Mouse (Mus musculus): ENCODE measurements around the gene Tnn. TPM values are rescaled to one million over a fixed set of nuclear protein-coding genes. Genes with fewer than 3 reads are reported as not detected.

Tnn gene
- polyA plus RNA-seq, 1 experiment from 2014 or later: 1.3 TPM

DNA sequence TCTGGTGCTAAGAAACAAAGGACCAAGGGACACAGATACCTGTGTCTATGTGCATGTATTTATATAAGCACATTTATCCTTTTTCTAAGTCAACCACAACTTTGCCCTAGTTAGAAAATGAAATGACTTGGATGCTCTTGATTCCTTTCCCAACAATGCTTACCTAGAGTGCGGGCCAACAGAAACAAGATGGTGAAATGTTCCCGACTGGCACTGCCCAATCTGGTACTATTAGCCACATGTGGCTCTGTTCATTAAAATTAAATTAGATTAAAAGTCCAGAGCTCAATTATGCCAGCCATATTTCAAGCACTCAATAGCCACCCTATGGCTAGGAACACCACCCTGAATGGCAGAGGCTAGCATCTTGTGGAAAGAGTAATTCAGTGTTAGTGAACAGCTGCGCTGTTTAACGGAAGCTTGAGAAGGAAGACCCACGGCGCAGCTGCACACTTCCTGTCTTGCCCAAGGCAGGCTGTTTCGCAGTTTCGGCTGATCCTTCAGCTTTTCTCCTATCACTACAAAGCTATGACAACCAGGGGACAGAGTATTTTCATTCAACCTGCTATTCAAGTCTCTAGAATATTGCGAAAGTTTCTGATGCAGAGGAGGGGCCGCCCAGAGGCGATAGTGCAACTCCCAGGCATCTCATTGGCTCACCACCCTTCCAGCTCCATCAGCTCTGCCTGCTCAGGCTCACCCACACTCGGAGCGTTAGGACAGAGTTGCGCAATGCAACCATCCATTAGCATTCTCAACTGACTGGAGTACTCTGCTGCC is 74.3 kb downstream of the Tnn start:
- no peak for ATAC-seq (ENCODE audit: insufficient number of reproducible peaks, insufficient read depth, low FRiP score, low TSS enrichment)
- no peak overlapping the region for H3K4me3 ChIP-seq
- no peak overlapping the region for H3K4me2 ChIP-seq (replicated peaks)
- no peaks in the 10 kb centered on the region for H3K27me3 ChIP-seq
- H3K27ac ChIP-seq: no peak overlapping the region
- no peaks in the 10 kb centered on the region for H3K9me3 ChIP-seq
- 68% methylated on average over 14 of the region's 14 CpGs for whole genome bisulfite sequencing
- H3K36me3 ChIP-seq: no peaks in the 10 kb centered on the region
- no peak overlapping the region for H3K9ac ChIP-seq
- no peaks in the 10 kb centered on the region for H3K4me1 ChIP-seq

DNA sequence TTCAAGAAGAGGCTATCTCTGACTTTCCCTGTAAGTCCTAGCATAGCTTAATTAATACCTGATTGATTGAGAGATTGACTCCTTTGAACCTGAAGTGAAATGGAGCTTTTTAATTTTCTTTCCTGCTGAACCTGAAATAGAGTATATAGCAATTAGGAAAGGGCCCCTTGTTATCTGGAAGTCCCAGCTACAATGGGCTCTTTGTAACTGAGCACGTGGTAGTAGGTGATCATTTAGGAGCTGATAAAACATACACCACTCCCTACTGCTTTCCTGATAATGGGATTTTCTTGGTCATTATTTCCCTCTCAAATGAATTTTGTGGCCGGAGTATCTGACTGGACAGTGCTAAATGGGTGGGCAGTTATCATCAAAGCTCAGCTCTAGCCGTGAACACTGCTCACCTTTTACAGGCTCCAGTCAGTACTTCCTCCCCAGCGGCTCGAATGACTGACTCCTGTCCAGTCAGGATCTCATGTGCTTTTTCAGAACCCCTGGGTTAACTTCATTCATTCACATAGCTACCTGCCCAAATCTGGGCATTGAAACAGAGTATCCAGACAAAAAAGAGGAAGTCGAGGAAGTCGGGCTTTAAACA is 88.7 kb downstream of the Tnn start:
- no peak overlapping the region for H3K4me2 ChIP-seq (replicated peaks)
- no peaks in the 10 kb centered on the region for H3K36me3 ChIP-seq
- no peaks in the 10 kb centered on the region for H3K9me3 ChIP-seq
- H3K4me1 ChIP-seq: no peaks in the 10 kb centered on the region
- no peak overlapping the region for H3K9ac ChIP-seq
- H3K4me3 ChIP-seq: no peak overlapping the region
- H3K27ac ChIP-seq: no peak overlapping the region
- 72% methylated on average over 7 of the region's 7 CpGs for WGBS
- ATAC-seq (ENCODE audit: insufficient number of reproducible peaks, insufficient read depth, low FRiP score, low TSS enrichment): no peak
- no peaks in the 10 kb centered on the region for H3K27me3 ChIP-seq

DNA sequence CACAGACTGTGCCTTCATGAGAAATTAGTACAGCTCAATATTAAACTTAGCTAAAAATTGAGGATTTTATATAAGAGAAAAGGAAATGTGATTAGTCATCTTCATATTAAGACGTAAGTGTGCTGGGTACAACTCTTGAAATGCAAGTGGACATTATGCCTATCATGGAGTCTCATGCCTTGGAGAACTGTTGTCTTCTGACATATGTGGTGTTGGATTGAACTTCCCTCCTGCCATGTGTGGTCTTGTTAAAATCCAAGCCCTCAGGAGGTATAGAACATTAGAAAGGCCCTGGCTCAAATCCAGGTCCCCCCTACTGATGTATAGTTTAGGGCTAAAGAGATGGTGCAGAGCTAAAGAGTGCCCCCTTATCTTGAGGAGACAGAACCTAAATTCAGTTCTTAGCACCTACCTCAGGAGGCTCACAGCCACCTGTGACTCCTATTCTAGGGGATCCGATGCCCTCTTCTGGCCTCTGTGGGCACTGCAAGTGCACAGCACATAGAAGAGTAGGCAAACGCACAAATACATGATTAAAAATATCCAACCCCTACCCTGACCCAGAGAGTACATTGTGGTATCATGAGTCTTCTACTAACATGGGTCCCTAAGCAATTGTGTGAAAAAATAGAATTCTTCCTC is 91.5 kb downstream of the Tnn start:
- Histone ChIP-seq H3K9me3 (no peaks in the 10 kb centered on the region), H3K4me1 (no peaks in the 10 kb centered on the region), H3K9ac (no peak overlapping the region), H3K4me3 (no peak overlapping the region), H3K4me2 (replicated peaks) (no peak overlapping the region), H3K27ac (no peak overlapping the region), H3K27me3 (no peaks in the 10 kb centered on the region), H3K36me3 (no peaks in the 10 kb centered on the region)
- ATAC-seq (ENCODE audit: insufficient number of reproducible peaks, insufficient read depth, low FRiP score, low TSS enrichment): no peak
- 53% methylated on average over 3 of the region's 3 CpGs for WGBS

DNA sequence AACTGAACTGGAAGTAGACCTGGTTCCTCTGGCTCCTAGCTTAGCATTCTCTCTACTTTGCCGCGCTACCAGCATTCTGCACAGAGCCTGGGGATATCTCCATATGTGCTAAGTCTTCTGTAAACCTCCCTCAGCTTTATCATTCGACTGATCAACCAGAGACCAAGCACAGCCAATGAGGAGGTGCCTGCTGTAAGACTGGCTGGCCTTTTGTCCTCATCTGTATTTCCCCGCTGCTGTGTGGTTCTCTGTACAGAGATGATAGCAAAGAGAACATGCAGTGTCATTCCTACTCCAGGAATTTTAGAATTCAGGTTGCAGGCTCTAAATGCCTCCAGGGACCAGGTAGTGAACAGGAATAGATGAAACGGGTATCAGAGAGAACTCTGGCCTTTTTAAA is 92.1 kb downstream of the Tnn start:
- Histone ChIP-seq H3K4me2 (replicated peaks) (no peak overlapping the region), H3K4me3 (no peak overlapping the region), H3K9me3 (no peaks in the 10 kb centered on the region), H3K36me3 (no peaks in the 10 kb centered on the region), H3K27me3 (no peaks in the 10 kb centered on the region), H3K9ac (no peak overlapping the region), H3K4me1 (no peaks in the 10 kb centered on the region), H3K27ac (no peak overlapping the region)
- ATAC-seq (ENCODE audit: insufficient number of reproducible peaks, insufficient read depth, low FRiP score, low TSS enrichment): no peak
- WGBS: 81% methylated on average over 5 of the region's 5 CpGs

DNA sequence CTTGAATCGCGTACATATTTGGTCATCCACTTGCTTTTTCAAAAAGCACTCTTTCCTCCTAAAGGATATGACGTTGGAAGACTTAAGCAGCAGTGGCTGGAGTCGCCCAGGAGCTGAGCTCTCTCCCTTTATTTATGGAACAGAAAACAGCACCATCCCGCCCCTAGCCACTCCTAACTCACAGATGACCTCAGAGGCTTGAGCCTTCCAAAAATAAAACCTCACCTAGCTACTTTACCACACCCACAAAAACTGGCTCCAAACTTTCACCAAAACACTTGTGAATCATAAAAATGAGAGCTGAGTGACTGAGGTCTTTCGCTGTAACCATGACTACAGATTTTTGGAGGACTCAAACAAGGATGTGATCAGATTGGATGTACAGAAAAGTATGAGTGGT is 92.8 kb downstream of the Tnn start:
- H3K4me3 ChIP-seq: no peak overlapping the region

DNA sequence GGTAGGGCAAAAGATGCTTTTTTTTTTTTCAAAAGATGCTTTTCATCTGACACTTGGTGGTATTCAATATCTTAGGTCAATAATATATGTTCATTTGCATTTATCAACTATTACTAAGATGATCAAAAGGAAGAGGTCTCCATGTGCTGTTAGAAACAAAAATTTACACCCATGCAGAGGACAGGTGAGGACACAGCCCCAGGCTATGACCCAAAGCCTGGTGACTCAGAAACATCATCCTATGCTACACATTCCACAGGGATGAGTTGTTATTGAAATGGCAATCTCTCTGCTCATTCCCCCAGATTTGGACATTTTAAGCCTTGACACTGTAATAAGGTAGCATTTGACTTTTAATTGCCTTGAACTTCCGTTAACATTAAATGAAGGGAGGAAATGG is 93.5 kb downstream of the Tnn start:
- ATAC-seq (ENCODE audit: insufficient number of reproducible peaks, insufficient read depth, low FRiP score, low TSS enrichment): no peak
- Histone ChIP-seq H3K4me2 (replicated peaks) (no peak overlapping the region), H3K27me3 (no peaks in the 10 kb centered on the region), H3K9ac (no peak overlapping the region), H3K36me3 (no peaks in the 10 kb centered on the region), H3K4me3 (no peak overlapping the region), H3K27ac (no peak overlapping the region), H3K4me1 (no peaks in the 10 kb centered on the region), H3K9me3 (no peaks in the 10 kb centered on the region)
- WGBS: 65% methylated on average over 1 of the region's 1 CpGs

More for the DNA sequence above, 92.8 kb downstream of the Tnn start:
- no peak overlapping the region for H3K27ac ChIP-seq
- H3K9me3 ChIP-seq: no peaks in the 10 kb centered on the region
- H3K4me1 ChIP-seq: no peaks in the 10 kb centered on the region
- no peaks in the 10 kb centered on the region for H3K27me3 ChIP-seq
- no peak overlapping the region for H3K9ac ChIP-seq
- no peak for ATAC-seq (ENCODE audit: insufficient number of reproducible peaks, insufficient read depth, low FRiP score, low TSS enrichment)
- H3K4me2 ChIP-seq (replicated peaks): no peak overlapping the region
- H3K36me3 ChIP-seq: no peaks in the 10 kb centered on the region
- 70% methylated on average over 6 of the region's 6 CpGs for WGBS

DNA sequence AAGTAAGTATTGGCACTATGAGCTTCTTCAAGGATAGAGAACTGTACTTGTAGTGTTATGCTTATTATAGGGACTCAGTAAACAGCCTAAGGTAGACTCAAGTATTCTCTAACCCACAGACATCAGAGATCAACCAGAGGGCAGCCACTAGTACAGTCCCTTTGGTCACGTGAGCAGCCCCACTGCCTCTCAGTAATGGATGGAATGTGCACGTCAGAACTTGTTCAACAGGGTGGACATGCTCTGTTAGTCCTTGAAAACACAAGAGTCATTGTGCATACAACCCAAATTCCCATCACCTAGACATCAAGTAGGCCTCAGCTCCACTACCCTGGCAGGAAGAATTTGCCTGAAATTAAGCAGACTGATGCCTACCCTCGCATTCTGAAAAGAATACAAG is 95.7 kb downstream of the Tnn start:
- Histone ChIP-seq H3K27ac (no peak overlapping the region), H3K9ac (no peak overlapping the region), H3K4me1 (no peaks in the 10 kb centered on the region), H3K4me3 (no peak overlapping the region), H3K36me3 (no peaks in the 10 kb centered on the region), H3K4me2 (replicated peaks) (no peak overlapping the region), H3K27me3 (no peaks in the 10 kb centered on the region), H3K9me3 (no peaks in the 10 kb centered on the region)
- 33% methylated on average over 3 of the region's 3 CpGs for WGBS
- no peak for ATAC-seq (ENCODE audit: insufficient number of reproducible peaks, insufficient read depth, low FRiP score, low TSS enrichment)

DNA sequence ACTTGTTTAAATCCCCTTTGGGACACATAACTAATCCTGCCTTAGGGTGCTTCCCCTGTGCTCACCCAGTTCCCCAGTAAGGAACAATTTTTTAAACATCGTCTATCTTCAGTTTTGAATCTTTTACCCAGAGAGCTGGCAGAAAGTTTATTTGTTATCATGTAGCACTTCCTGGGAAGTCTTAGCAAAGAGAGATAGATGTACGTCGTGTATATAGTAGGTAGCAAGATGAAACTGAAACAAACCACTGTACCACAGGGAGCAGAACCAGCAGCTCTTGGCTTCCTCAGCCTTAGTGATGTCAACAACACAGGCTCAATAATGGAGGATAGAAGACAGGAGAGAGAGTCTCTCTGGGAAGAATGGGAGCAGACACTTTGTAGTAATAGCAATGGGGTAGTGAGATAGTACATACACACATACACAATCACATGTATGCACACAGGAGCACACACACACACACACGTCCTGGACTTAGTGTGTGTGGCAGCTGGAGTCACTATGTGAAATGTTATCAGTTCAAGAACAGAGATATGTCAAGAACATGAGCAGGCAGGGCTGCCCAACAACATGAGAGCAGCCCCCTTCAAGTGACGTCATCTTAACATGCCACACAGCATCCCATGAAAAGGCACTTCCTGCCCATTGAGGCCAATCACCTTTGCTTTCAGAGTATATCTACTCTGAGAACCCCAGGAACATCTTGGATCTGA is 98.9 kb downstream of the Tnn start:
- Histone ChIP-seq H3K4me2 (replicated peaks) (no peak overlapping the region), H3K27me3 (no peaks in the 10 kb centered on the region), H3K9me3 (no peaks in the 10 kb centered on the region), H3K36me3 (no peaks in the 10 kb centered on the region), H3K9ac (no peak overlapping the region), H3K4me1 (no peaks in the 10 kb centered on the region), H3K27ac (no peak overlapping the region), H3K4me3 (no peak overlapping the region)
- no peak for ATAC-seq (ENCODE audit: insufficient number of reproducible peaks, insufficient read depth, low FRiP score, low TSS enrichment)
- 86% methylated on average over 5 of the region's 5 CpGs for WGBS

DNA sequence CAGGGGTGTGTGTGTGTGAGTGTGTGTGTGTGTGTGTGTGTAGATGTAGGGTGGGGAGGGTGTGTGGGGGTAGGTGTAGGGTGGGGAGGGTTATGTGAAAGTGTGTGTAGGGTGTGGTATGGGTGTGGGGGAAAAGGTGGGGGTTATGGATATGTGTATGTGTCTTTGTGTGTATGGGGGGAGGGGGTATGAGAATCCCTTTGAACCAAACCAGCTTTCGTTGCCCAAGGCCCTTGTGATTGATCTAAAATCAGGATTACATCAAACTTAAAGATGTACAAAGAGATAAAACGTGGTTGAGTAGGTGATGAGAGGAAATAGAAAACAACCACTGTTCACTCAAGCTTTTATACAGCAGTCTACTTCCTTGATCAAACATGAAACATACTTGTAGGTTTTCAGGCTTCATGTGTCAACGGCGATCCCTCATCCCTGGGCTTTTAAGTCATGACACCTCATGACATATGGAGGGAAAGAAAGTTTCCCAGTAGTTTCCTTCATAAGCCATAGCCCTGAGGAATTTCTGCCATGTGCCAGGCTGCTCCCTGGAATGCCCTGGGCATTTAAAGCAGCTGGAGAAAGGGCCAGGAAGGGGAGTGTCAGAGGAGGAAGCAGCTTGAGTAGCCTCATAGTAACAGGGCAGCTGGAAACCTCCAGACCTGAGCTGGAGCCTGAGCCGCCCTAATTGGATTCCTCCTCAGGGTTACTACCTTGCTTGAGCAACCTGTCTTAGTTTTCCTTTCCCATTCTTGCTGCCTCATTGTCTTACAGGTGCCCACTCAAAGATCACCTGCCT is 99.7 kb downstream of the Tnn start:
- Histone ChIP-seq H3K4me3 (no peak overlapping the region), H3K27me3 (no peaks in the 10 kb centered on the region), H3K4me1 (no peaks in the 10 kb centered on the region), H3K9ac (no peak overlapping the region), H3K9me3 (no peaks in the 10 kb centered on the region), H3K4me2 (replicated peaks) (no peak overlapping the region), H3K36me3 (no peaks in the 10 kb centered on the region), H3K27ac (no peak overlapping the region)
- WGBS: 71% methylated on average over 5 of the region's 5 CpGs
- no peak for ATAC-seq (ENCODE audit: insufficient number of reproducible peaks, insufficient read depth, low FRiP score, low TSS enrichment)

DNA sequence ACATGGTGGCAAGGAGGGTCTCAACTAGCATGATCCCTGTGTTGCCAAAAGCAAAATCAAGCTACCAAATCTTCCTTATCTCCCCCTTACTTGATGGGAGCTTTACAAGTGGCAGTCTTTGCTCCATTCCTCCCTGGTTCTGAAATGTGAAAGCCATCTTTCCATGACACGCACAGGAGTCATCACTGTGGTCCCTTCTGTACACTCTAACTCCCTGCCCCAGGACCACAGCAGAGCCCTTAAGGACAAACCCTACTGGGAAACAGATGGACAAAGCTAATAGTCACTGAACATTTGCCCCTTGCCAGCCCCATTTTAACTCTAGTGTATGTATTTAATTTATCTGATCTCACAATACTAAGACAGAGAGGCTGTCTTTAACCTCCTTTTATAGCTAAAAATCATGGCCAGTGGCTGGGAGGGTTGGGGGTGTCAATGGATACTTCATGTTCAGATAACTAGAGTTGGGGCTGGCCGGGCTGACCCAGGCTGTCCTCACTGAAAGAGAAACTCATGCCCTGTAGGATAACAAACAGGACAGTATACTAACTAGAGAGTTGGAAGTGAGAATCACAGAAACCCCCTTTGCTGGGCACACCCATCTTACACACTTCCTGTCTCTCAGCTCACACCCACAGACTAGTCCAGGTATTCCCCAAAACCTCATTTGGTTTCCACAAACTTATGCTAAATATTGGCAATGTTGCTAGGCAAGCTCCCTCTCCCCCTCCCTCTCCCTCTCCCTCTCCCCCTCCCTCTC is 100.6 kb downstream of the Tnn start:
- H3K4me3 ChIP-seq: no peak overlapping the region
- H3K4me1 ChIP-seq: no peaks in the 10 kb centered on the region
- H3K36me3 ChIP-seq: no peaks in the 10 kb centered on the region
- ATAC-seq (ENCODE audit: insufficient number of reproducible peaks, insufficient read depth, low FRiP score, low TSS enrichment): no peak
- no peaks in the 10 kb centered on the region for H3K27me3 ChIP-seq
- WGBS: 96% methylated on average over 2 of the region's 2 CpGs
- no peak overlapping the region for H3K27ac ChIP-seq
- no peak overlapping the region for H3K9ac ChIP-seq
- H3K4me2 ChIP-seq (replicated peaks): no peak overlapping the region
- no peaks in the 10 kb centered on the region for H3K9me3 ChIP-seq

DNA sequence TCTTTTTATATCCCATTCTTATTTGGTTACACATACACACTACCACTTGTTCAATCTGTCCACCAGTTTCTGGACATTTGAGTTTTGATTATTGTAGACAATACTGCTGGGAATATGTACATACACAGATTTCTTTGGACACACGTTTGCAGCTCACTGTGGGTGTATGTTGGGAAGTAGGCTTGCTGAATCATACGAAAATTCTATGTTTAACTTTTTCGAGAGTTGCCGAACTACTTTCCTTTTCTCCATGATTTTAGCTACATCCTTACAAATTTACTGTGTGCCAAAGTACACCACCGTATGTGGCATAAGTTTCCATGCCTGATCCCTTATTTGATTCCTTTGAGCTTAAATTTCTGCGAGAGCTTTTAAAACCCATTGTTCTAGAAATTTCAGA is 102.5 kb downstream of the Tnn start:
- Histone ChIP-seq H3K27ac (no peak overlapping the region), H3K4me2 (replicated peaks) (no peak overlapping the region), H3K27me3 (no peaks in the 10 kb centered on the region; the same call in 1 of the 2 replicates), H3K4me1 (no peaks in the 10 kb centered on the region), H3K36me3 (no peaks in the 10 kb centered on the region), H3K9ac (no peak overlapping the region), H3K4me3 (no peak overlapping the region), H3K9me3 (no peaks in the 10 kb centered on the region)
- 87% methylated on average over 6 of the region's 6 CpGs for WGBS
- no peak for ATAC-seq (ENCODE audit: insufficient number of reproducible peaks, insufficient read depth, low FRiP score, low TSS enrichment)
